Mouse (Mus musculus) midbrain, embryonic 14.5 days (tissue): ENCODE measurements at regions not wholly inside any gene's neighbourhood (a gene's known extent, or its start where the extent isn't known, plus 50 kb on each side); places are given as distances from the start of the nearest gene placed in this dataset.

ENCODE experiments used
- ATAC-seq: fragments of 200-750 bp; cut with Nextera tagmentation; 2 replicates; pipeline ENCODE4 v1.8.0; 2017; ENCODE audit warnings: moderate number of reproducible peaks, moderate library complexity; ENCODE audit not compliant: low FRiP score, low TSS enrichment
- DNase-seq: peaks from one replicate; pipeline ENCODE4 v3.0.0-alpha.2; 2015
- H3K27ac ChIP-seq: fragments of 300-500 bp; sonication (generic); replicated peaks from 2 replicates; pipeline ENCODE4 v1.5.1; 2014; ENCODE audit warnings: mild to moderate bottlenecking, low read depth, low read length, moderate library complexity
- H3K27me3 ChIP-seq: fragments of 300-500 bp; sonication (generic); 2 replicates; pipeline ENCODE4 v1.6.1; 2014; ENCODE audit warnings: low read length, control low read depth, mixed read lengths; ENCODE audit not compliant: control insufficient read depth, insufficient read depth
- H3K36me3 ChIP-seq: fragments of 300-500 bp; sonication (generic); 2 replicates; pipeline ENCODE4 v1.6.1; 2014; ENCODE audit warnings: low read length, control low read depth; ENCODE audit not compliant: control insufficient read depth, insufficient read depth
- H3K4me1 ChIP-seq: fragments of 300-500 bp; sonication (generic); 2 replicates; pipeline ENCODE4 v1.6.1; 2014; ENCODE audit warnings: mild to moderate bottlenecking, antibody characterized with exemption, low read length, control low read depth; ENCODE audit not compliant: control insufficient read depth, insufficient read depth
- H3K4me2 ChIP-seq: fragments of 300-500 bp; sonication (generic); 2 replicates; pipeline ENCODE4 v1.6.1; 2014; ENCODE audit warnings: mild to moderate bottlenecking, low read length, moderate library complexity
- H3K4me3 ChIP-seq: fragments of 300-500 bp; sonication (generic); replicated peaks from 2 replicates; pipeline ENCODE4 v1.5.1; 2014; ENCODE audit warnings: low read depth, low read length
- H3K9ac ChIP-seq: fragments of 300-500 bp; sonication (generic); replicated peaks from 2 replicates; pipeline ENCODE4 v1.6.1; 2014; ENCODE audit warnings: mild to moderate bottlenecking, low read length, moderate library complexity
- H3K9me3 ChIP-seq: fragments of 300-500 bp; sonication (generic); 2 replicates; pipeline ENCODE4 v1.6.1; 2016; ENCODE audit warnings: low read length, control low read depth, mixed read lengths; ENCODE audit not compliant: control insufficient read depth
- WGBS: fragments of 180-500 bp; shearing (Covaris S2); extraction: QIAGEN DNeasy Blood & Tissue Kit; methylation state at CpG from one replicate; pipeline ENCODE4 v1.1.7; 2014; 5-methylcytosine and 5-hydroxymethylcytosine counted together

DNA sequence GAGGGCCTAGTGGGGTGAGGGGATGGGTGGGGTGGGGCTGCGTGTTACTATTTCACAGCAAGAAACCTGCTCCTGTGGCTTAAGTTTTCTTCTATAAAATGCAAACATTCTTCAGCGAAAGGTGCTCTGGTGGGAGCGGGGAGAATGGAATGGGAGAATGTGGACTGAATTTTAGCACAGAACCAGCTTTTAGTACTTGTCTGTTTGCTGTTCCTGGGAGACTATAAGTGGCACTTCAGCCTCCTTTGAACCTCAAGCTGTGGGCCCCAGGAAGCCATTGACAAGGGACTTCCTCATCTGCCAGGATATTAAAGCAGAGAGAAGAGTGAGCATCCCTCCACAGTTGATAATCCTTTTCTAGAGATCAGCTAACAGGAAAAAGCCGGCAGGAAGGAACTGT, 580.2 kb downstream of the Zfp706 start:
- DNase-seq (no peak), ATAC-seq (no peak)
- WGBS, result 45% methylated on average over 4 of the region's 4 CpGs
- Histone ChIP-seq H3K4me2 (no peak overlapping the region), H3K9me3 (no peaks in the 10 kb centered on the region), H3K36me3 (no peaks in the 10 kb centered on the region), H3K27ac (no peak overlapping the region), H3K4me1 (no peaks in the 10 kb centered on the region), H3K9ac (no peak overlapping the region), H3K4me3 (no peak overlapping the region), H3K27me3 (no peaks in the 10 kb centered on the region)

DNA sequence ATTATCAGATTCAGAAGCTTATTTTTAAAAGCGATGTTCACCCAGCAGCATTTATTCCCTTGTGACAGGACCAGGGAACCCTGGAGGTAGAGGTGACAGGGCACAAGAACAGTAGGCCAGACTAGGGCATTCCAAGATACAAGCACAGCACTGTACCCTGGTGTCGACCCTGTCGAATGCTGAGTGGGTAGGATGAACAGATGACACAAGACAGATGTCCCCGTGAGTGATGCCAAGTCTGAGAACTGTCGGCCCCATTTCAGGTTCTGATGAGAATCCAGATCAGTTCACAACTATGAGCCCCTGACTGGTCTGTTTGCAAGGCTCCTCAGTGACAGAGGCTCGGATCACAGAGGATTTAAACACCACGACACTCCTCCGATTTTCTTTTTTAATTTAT, 581.7 kb downstream of the Zfp706 start:
- Histone ChIP-seq H3K27me3 (no peaks in the 10 kb centered on the region), H3K9ac (no peak overlapping the region), H3K4me1 (no peaks in the 10 kb centered on the region), H3K36me3 (no peaks in the 10 kb centered on the region), H3K4me2 (no peak overlapping the region), H3K9me3 (no peaks in the 10 kb centered on the region), H3K4me3 (no peak overlapping the region), H3K27ac (no peak overlapping the region)
- no peak for DNase-seq
- no peak for ATAC-seq
- WGBS, result 85% methylated on average over 8 of the region's 8 CpGs

DNA sequence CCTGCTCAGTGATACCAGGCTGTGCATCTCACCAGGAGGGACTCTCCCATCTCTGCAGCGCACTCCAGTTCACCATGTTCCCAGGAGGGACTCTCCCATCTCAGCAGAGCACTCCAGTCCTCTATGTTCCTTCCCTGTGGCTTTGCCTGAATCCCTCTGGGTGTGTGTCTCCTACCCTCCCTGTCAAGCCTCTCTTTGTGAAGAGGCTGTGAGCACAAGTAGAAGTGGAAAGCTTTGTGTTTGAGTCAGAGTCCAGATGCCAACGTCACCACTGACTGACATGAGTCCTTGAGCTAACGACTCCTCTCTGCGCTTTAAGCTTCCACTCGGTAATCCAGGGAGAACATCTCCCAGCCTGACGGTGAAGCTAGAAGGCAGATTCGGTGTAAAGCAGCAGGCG, 583.5 kb downstream of the Zfp706 start:
- H3K36me3 ChIP-seq, result no peaks in the 10 kb centered on the region
- 90% methylated on average over 8 of the region's 8 CpGs for WGBS
- H3K27me3 ChIP-seq, result no peaks in the 10 kb centered on the region
- no peaks in the 10 kb centered on the region for H3K4me1 ChIP-seq
- no peak overlapping the region for H3K4me2 ChIP-seq
- H3K4me3 ChIP-seq, result no peak overlapping the region
- ATAC-seq, result no peak
- no peaks in the 10 kb centered on the region for H3K9me3 ChIP-seq
- no peak for DNase-seq
- H3K9ac ChIP-seq, result no peak overlapping the region
- no peak overlapping the region for H3K27ac ChIP-seq

DNA sequence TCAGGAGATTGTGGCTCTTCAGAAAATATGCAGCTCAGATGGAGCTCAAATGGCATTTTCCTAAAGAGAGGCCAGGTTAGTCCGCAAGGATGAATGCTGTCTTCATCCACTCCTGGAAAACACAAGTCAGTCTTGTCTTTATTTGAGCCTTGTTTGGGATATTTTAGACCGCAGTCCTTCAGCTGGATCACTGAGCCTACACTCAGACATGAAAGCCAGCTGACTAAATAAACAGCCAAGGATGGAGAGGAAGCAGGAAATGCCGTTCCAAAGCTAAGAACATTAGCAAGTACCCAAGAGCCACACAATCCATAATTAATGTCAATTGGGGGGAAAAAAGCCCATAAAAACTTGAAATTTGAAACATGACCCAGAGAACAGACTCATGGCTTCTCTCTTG, 584.8 kb downstream of the Zfp706 start:
- Histone ChIP-seq H3K4me1 (no peaks in the 10 kb centered on the region), H3K27me3 (no peaks in the 10 kb centered on the region), H3K9me3 (no peaks in the 10 kb centered on the region), H3K4me2 (no peak overlapping the region), H3K36me3 (no peaks in the 10 kb centered on the region), H3K27ac (no peak overlapping the region), H3K4me3 (no peak overlapping the region), H3K9ac (no peak overlapping the region)
- WGBS, result 91% methylated on average over 3 of the region's 3 CpGs
- ATAC-seq, result no peak
- DNase-seq, result no peak

DNA sequence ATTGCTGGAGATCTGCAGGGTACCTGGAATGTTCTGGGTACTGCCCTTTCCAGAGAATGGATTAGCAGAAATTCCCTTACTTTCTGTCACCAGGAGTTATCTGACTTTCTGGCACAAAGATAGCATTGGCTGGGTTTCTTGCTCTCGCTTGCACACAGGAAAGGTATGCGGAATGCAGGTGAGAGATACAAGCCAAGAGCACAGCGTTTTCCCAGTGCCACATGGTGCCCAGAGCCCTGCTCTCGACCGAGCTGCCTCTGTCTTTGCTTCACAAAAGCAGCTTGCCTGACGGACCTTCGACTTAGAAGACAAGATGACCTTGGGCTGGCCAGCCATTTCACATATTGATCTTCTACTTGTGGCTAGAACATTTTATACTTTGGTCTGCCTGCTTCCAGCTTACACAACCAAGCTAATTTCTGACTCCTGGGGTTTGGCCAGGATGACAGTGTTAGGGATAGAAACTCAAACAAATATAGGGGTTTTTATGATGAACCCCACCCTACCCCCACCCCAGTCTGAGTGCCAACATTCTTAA, 587.6 kb downstream of the Zfp706 start:
- Histone ChIP-seq H3K9ac (no peak overlapping the region), H3K4me3 (no peak overlapping the region), H3K27ac (no peak overlapping the region), H3K4me2 (no peak overlapping the region), H3K4me1 (no peaks in the 10 kb centered on the region), H3K27me3 (no peaks in the 10 kb centered on the region), H3K36me3 (no peaks in the 10 kb centered on the region), H3K9me3 (no peaks in the 10 kb centered on the region)
- no peak for DNase-seq
- WGBS, result 86% methylated on average over 7 of the region's 7 CpGs
- no peak for ATAC-seq

DNA sequence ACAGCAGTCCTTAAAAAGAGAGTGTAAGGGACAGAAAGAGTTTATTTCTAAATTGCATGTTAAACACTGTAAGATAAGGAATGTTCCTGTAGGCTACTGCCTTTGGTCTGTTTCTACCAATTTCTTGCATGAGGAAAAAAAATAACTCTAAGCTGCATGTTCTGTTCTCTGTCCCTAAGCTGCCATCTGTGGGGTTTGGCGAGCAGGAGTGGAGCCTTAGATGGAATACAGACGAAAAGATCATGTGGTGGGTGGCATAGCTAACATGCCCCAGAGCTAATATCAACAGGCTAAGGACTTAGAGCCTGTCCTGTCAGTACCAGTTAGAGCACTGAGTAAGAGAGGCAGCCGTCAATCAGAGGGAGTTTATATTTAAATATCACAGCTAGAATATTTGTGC, 590.1 kb downstream of the Zfp706 start:
- no peak overlapping the region for H3K9ac ChIP-seq
- DNase-seq, result no peak
- no peaks in the 10 kb centered on the region for H3K9me3 ChIP-seq
- no peak overlapping the region for H3K4me3 ChIP-seq
- 71% methylated on average over 3 of the region's 3 CpGs for WGBS
- no peak for ATAC-seq
- no peaks in the 10 kb centered on the region for H3K4me1 ChIP-seq
- H3K36me3 ChIP-seq, result no peaks in the 10 kb centered on the region
- H3K4me2 ChIP-seq, result no peak overlapping the region
- no peak overlapping the region for H3K27ac ChIP-seq
- no peaks in the 10 kb centered on the region for H3K27me3 ChIP-seq

DNA sequence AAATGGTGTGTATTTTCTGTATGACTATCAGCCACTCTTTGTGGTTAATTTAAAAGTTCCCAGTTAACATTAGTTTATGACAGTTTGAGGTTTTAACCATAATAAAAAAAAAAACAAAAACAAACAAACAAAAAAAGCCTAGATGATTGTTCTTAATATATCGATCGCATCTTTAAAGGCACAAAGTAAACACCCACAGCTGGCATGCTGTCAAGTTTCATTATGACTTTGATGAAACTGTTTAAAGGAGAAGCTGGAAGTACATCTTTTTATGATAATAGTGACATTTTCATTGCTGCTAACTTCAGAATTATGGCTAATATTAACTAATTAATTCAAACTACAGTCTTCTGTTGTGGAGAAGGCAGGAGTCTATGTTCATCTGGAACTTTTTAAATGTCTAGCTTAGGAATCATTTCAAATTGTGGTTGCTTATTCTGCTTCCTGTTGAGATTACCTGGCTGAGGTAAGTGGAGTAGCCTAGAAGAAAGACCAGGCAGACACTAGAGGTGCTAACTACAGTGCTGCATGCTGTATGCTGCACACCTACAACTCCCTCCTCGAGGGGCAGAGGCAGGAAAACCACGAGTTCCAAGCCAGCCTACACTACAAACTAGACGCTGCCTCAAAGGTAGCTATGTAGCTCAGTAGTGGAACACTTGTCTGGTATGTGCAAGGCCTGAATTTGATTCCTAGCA, 591.9 kb downstream of the Zfp706 start:
- Histone ChIP-seq H3K27me3 (no peaks in the 10 kb centered on the region), H3K4me1 (no peaks in the 10 kb centered on the region), H3K9ac (no peak overlapping the region), H3K4me2 (no peak overlapping the region), H3K36me3 (no peaks in the 10 kb centered on the region), H3K27ac (no peak overlapping the region), H3K9me3 (no peaks in the 10 kb centered on the region), H3K4me3 (no peak overlapping the region)
- 78% methylated on average over 5 of the region's 5 CpGs for WGBS
- DNase-seq (no peak), ATAC-seq (no peak)

DNA sequence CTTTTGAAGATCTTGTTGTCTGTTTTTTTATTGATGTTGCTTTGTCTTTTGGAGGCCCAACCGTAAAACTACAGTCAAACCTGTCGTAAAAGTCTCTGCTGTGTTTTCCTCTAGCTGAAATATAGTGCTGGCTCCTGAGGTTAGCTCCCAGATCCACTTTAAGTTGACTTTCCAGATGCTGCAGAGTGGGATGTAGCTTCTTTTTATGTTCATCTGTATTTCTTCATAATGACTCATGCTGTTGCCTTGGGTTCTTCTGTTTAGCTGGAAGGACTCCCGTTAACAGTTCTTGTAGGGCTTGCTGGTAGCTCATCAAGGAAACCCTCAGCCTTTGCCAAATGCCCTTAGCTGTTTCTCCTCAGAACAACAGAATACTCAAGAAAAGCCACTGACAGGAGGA, 595.6 kb downstream of the Zfp706 start:
- WGBS, result 92% methylated on average over 3 of the region's 3 CpGs
- DNase-seq (no peak), ATAC-seq (no peak)
- no peak overlapping the region for H3K4me3 ChIP-seq
- H3K27me3 ChIP-seq, result no peaks in the 10 kb centered on the region
- no peaks in the 10 kb centered on the region for H3K4me1 ChIP-seq
- H3K9me3 ChIP-seq, result no peaks in the 10 kb centered on the region
- H3K36me3 ChIP-seq, result no peaks in the 10 kb centered on the region
- no peak overlapping the region for H3K27ac ChIP-seq
- H3K9ac ChIP-seq, result no peak overlapping the region
- H3K4me2 ChIP-seq, result no peak overlapping the region

DNA sequence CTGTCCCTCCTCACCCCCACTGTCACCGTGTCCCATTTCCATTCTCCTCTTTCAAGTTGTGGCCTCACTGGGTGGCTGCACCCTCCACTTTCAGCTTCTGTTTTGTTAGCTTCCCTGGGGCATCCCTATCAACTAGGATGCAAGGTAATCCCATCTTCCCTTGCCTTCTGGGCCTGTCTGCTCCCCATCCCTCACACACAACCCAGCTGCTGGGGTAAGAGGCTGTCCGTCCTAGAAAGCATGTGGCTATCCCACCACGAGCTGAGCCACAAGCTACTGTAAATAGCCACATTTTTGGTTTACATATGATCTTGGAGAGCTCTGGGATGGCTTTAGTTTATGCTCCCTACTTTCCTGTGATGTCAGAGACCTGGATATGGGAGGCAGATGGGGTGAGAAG, 602.1 kb downstream of the Zfp706 start:
- ATAC-seq (no peak), DNase-seq (no peak)
- Histone ChIP-seq H3K4me2 (no peak overlapping the region), H3K27me3 (no peaks in the 10 kb centered on the region), H3K9ac (no peak overlapping the region), H3K4me3 (no peak overlapping the region), H3K9me3 (no peaks in the 10 kb centered on the region), H3K4me1 (peaks cover under 1% of the 10 kb centered on the region; the same call in 1 of the 2 replicates), H3K36me3 (no peaks in the 10 kb centered on the region), H3K27ac (no peak overlapping the region)
- WGBS, result 77% methylated on average over 3 of the region's 3 CpGs
